17 mouse cellular contexts compared by ENCODE assay signal in genomic region chr15:62169591-62170019, GRCm38 (mm10).
DNase-seq lines count a peak whose midpoint lies in the region; TF ChIP-seq lines count a peak whose summit lies in the region.
"Had no signal": no experiment of that assay in that cellular context is flagged by ENCODE, and none has a peak within 500 bp of the region (broad histone marks: within the 10 kb centered on the region; RNA-seq: fewer than 3 reads in every experiment).

No protein-coding gene starts in this region.

- TF ChIP-seq EP300 in MEL (IDR thresholded peaks at IDR 0.05; ENCODE audit: low read depth in 1 of 2, low read length in 2 of 2) = no peak

- no peak overlapping the region for H3K4me3 ChIP-seq in MEL (ENCODE audit: control insufficient read depth in 1 of 2, insufficient read depth in 1 of 2, low read depth in 2 of 2, low read length in 2 of 2)
- H3K4me3 ChIP-seq in megakaryocyte, embryonic 14.5 days (replicated peaks) = peak overlapping the region; percentile 62
- H3K4me3 ChIP-seq in thymus, adult 2 months (ENCODE audit: control insufficient read depth, insufficient read depth, low read length) = no peak overlapping the region
- no peak overlapping the region for H3K4me3 ChIP-seq in hindbrain, embryonic 10.5 days
- H3K4me3 ChIP-seq: embryonic facial prominence, embryonic 12.5 days; forebrain, embryonic 13.5 days; heart, adult 2 months; hindbrain, embryonic 15.5 days had no signal

- H3K9me3 ChIP-seq in MEL (replicated peaks; ENCODE audit: insufficient read depth, low read length) = no peaks in the 10 kb centered on the region
- H3K9me3 ChIP-seq in megakaryocyte, embryonic 14.5 days = no peaks in the 10 kb centered on the region
- H3K9me3 ChIP-seq in hindbrain, embryonic 10.5 days = no peaks in the 10 kb centered on the region
- H3K9me3 ChIP-seq: embryonic facial prominence, embryonic 12.5 days; forebrain, embryonic 13.5 days; hindbrain, embryonic 15.5 days had no signal

- TF ChIP-seq RAD21 in MEL (IDR thresholded peaks at IDR 0.05; ENCODE audit: low read depth, low read length) = no peak

- H3K27ac ChIP-seq in MEL (ENCODE audit: control insufficient read depth, low read depth, low read length) = 0 out of 2 replicates have a peak overlapping the region, but pooled peaks have one; percentile 19
- H3K27ac ChIP-seq in thymus, adult 2 months (ENCODE audit: control insufficient read depth, insufficient read depth, low read length) = peak overlapping the region; percentile 76
- no peak overlapping the region for H3K27ac ChIP-seq in hindbrain, embryonic 10.5 days
- H3K27ac ChIP-seq: embryonic facial prominence, embryonic 12.5 days; forebrain, embryonic 13.5 days; heart, adult 2 months; hindbrain, embryonic 15.5 days had no signal

- H3K4me1 ChIP-seq in MEL (ENCODE audit: control insufficient read depth in 1 of 2, insufficient read depth in 2 of 2, low read length in 2 of 2) = peaks cover 16 to 39% of the 10 kb centered on the region in 2 experiments
- peaks cover 96% of the 10 kb centered on the region for H3K4me1 ChIP-seq in megakaryocyte, embryonic 14.5 days
- H3K4me1 ChIP-seq in thymus, adult 2 months (replicated peaks; ENCODE audit: control insufficient read depth, insufficient read depth, low read length) = peaks cover 26% of the 10 kb centered on the region
- H3K4me1 ChIP-seq in hindbrain, embryonic 10.5 days (replicated peaks) = no peaks in the 10 kb centered on the region
- H3K4me1 ChIP-seq: embryonic facial prominence, embryonic 12.5 days; forebrain, embryonic 13.5 days; hindbrain, embryonic 15.5 days had no signal

- no peak for TF ChIP-seq POLR2A in MEL (IDR thresholded peaks at IDR 0.05; ENCODE audit: control insufficient read depth in 1 of 2, insufficient read depth in 1 of 2, low read depth in 1 of 2, low read length in 2 of 2, poor library complexity in 1 of 2)
- TF ChIP-seq POLR2A in thymus, adult 2 months (IDR thresholded peaks at IDR 0.05; ENCODE audit: control insufficient read depth, extremely low read depth, insufficient read depth, low read length, poor library complexity) = no peak

- peaks cover 49% of the 10 kb centered on the region for H3K79me2 ChIP-seq in MEL (ENCODE audit: control insufficient read depth, insufficient read depth, low read length, poor library complexity)

- 12% methylated on average over 3 of the region's 3 CpGs for WGBS in thymus, adult 2 months
- 95% methylated on average over 3 of the region's 3 CpGs for WGBS in hindbrain, embryonic 10.5 days

- no peak overlapping the region for H3K9ac ChIP-seq in MEL (ENCODE audit: control insufficient read depth, low read depth, low read length, poor library complexity, severe bottlenecking)
- H3K9ac ChIP-seq: embryonic facial prominence, embryonic 12.5 days; forebrain, embryonic 13.5 days; hindbrain, embryonic 15.5 days had no signal

- DNase-seq in CD4-positive, CD25-positive, alpha-beta regulatory T cell, adult 2 months (ENCODE audit: low read depth, low spot score) = peak; percentile 90
- peak; percentile 39 for DNase-seq in MEL (ENCODE audit: low read depth, low spot score)
- DNase-seq in thymus, adult 2 months = peak; percentile 70
- DNase-seq in layer of hippocampus, postnatal 10 days (ENCODE audit: low spot score in 2 of 2) = no peak
- no peak for DNase-seq in hindbrain, embryonic 10.5 days (ENCODE audit: low spot score)
- DNase-seq in right cerebral cortex, postnatal 10 days (ENCODE audit: low spot score in 2 of 2) = no peak
- DNase-seq: cerebellum, adult 11 months; cerebellum, postnatal 36 days; heart, postnatal 10 days; kidney, adult 9 months; lung, postnatal 4 days; right cerebral cortex, postnatal 14 days had no signal

- peaks cover 13 to 51% of the 10 kb centered on the region in 2 experiments for H3K36me3 ChIP-seq in MEL (ENCODE audit: control insufficient read depth in 1 of 2, insufficient read depth in 2 of 2, low read length in 2 of 2)
- H3K36me3 ChIP-seq in megakaryocyte, embryonic 14.5 days (replicated peaks; ENCODE audit: low read length) = peaks cover 65% of the 10 kb centered on the region
- H3K36me3 ChIP-seq in thymus, adult 2 months (ENCODE audit: control insufficient read depth, insufficient read depth, low read length) = no peaks in the 10 kb centered on the region
- H3K36me3 ChIP-seq in hindbrain, embryonic 10.5 days = no peaks in the 10 kb centered on the region
- H3K36me3 ChIP-seq: embryonic facial prominence, embryonic 12.5 days; hindbrain, embryonic 15.5 days had no signal

- TF ChIP-seq CTCF in MEL (IDR thresholded peaks at IDR 0.05 in 2 of 3, conservative IDR thresholded peaks at IDR 0.05 in 1 of 3; ENCODE audit: control insufficient read depth in 1 of 3, insufficient read depth in 1 of 3, low read depth in 2 of 3, low read length in 3 of 3, poor library complexity in 1 of 3, severe bottlenecking in 1 of 3) = no peak
- no peak for TF ChIP-seq CTCF in thymus, adult 2 months (IDR thresholded peaks at IDR 0.05; ENCODE audit: borderline replicate concordance, control insufficient read depth, extremely low read depth, insufficient read depth, low read length, poor library complexity)

- no peaks in the 10 kb centered on the region for H3K27me3 ChIP-seq in MEL (ENCODE audit: control insufficient read depth in 1 of 2, insufficient read depth in 2 of 2, low read length in 2 of 2)
- H3K27me3 ChIP-seq in megakaryocyte, embryonic 14.5 days (replicated peaks) = no peaks in the 10 kb centered on the region
- H3K27me3 ChIP-seq in thymus, adult 2 months (ENCODE audit: control insufficient read depth, insufficient read depth, low read length) = no peaks in the 10 kb centered on the region
- no peaks in the 10 kb centered on the region for H3K27me3 ChIP-seq in hindbrain, embryonic 10.5 days (ENCODE audit: insufficient read depth, poor library complexity, severe bottlenecking)
- H3K27me3 ChIP-seq: embryonic facial prominence, embryonic 12.5 days; forebrain, embryonic 13.5 days; hindbrain, embryonic 15.5 days had no signal

TF ChIP-seq in MEL, 35 proteins besides CTCF, POLR2A, EP300 and RAD21:
- no peak for TF ChIP-seq MYB (IDR thresholded peaks at IDR 0.05; ENCODE audit: low read depth, low read length)
- TF ChIP-seq SIN3A (IDR thresholded peaks at IDR 0.05; ENCODE audit: low read length) = no peak; the same call in 1 of the 2 replicates
- TF ChIP-seq POLR2AphosphoS2 (IDR thresholded peaks at IDR 0.05; ENCODE audit: low read length) = no peak
- TF ChIP-seq NELFE (IDR thresholded peaks at IDR 0.05; ENCODE audit: low read depth, low read length) = no peak
- TF ChIP-seq MAZ (IDR thresholded peaks at IDR 0.05; ENCODE audit: low read depth, low read length) = no peak
- TF ChIP-seq SMC3 (IDR thresholded peaks at IDR 0.05; ENCODE audit: low read depth, low read length) = no peak
- no peak for TF ChIP-seq CHD1 (IDR thresholded peaks at IDR 0.05; ENCODE audit: low read depth, low read length)
- no peak for TF ChIP-seq UBTF (IDR thresholded peaks at IDR 0.05; ENCODE audit: borderline replicate concordance, insufficient read depth, low read depth, low read length)
- 0 out of 2 replicates have a peak, but pooled peaks have one; percentile 16 for TF ChIP-seq TBP (IDR thresholded peaks at IDR 0.05; ENCODE audit: low read depth, low read length)
- no peak for TF ChIP-seq E2F4 (IDR thresholded peaks at IDR 0.05; ENCODE audit: borderline replicate concordance, low read depth, low read length)
- no peak for TF ChIP-seq MYC (IDR thresholded peaks at IDR 0.05; ENCODE audit: low read depth, low read length)
- TF ChIP-seq ETS1 (IDR thresholded peaks at IDR 0.05; ENCODE audit: low read depth, low read length) = peak; percentile 44; the same call in 1 of the 2 replicates

Comparison
In these comparisons a context has a peak if more than half of its experiments do, and no peak if none do; other contexts are left out.
1. DNase-seq: peak in CD4-positive, CD25-positive, alpha-beta regulatory T cell, adult 2 months (single experiment), MEL (single experiment) and thymus, adult 2 months (single experiment); none in layer of hippocampus, postnatal 10 days (0 of 2), hindbrain, embryonic 10.5 days (single experiment) and right cerebral cortex, postnatal 10 days (0 of 2).